Mouse (Mus musculus): ENCODE results near the gene Rabggta. TPM values are rescaled to one million over a fixed set of nuclear protein-coding genes. Genes with fewer than 3 reads are reported as not detected.

Gene Rabggta
- polyA plus RNA-seq, 1 experiment = 9.9 TPM

GRCm38 (mm10) chr14:55720666-55721065, 1.4 kb downstream of the Rabggta start:
- TF ChIP-seq GATA1 (IDR thresholded peaks at IDR 0.05; ENCODE audit: borderline replicate concordance, low read length) (no peak), FLI1 (IDR thresholded peaks at IDR 0.05; ENCODE audit: low read length) (no peak)
- H3K36me3 ChIP-seq (replicated peaks; ENCODE audit: low read length) = peaks cover 50% of the 10 kb centered on the region
- no peaks in the 10 kb centered on the region for H3K9me3 ChIP-seq
- H3K4me1 ChIP-seq = peaks cover 61% of the 10 kb centered on the region
- H3K27me3 ChIP-seq (replicated peaks) = no peaks in the 10 kb centered on the region
- H3K4me3 ChIP-seq (replicated peaks) = no peak overlapping the region

DNA sequence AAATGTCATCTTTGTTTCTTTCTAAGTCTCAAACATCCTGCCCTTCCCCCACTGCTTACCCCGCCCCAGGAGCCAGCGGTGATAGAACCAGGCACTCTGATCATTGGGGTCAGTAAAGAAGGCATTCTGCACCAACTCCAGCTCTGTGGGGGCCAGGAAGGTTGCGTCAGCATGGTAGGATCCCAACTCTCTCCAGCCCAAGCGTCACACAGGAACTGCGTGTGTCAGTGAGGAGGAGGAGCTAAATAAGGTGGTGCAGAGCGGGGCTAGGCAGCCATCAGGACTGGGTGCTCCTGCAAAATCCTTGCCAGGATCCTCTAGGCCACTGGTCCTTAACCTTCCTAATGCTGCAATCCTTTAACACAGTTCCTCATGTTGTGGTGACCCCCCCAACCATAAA, 2.3 kb downstream of the Rabggta start:
- Histone ChIP-seq H3K4me3 (replicated peaks) (no peak overlapping the region), H3K4me1 (peaks cover 64% of the 10 kb centered on the region), H3K27me3 (replicated peaks) (no peaks in the 10 kb centered on the region), H3K36me3 (replicated peaks; ENCODE audit: low read length) (peaks cover 50% of the 10 kb centered on the region), H3K9me3 (no peaks in the 10 kb centered on the region)
- TF ChIP-seq GATA1 (IDR thresholded peaks at IDR 0.05; ENCODE audit: borderline replicate concordance, low read length) (no peak), FLI1 (IDR thresholded peaks at IDR 0.05; ENCODE audit: low read length) (no peak)

DNA sequence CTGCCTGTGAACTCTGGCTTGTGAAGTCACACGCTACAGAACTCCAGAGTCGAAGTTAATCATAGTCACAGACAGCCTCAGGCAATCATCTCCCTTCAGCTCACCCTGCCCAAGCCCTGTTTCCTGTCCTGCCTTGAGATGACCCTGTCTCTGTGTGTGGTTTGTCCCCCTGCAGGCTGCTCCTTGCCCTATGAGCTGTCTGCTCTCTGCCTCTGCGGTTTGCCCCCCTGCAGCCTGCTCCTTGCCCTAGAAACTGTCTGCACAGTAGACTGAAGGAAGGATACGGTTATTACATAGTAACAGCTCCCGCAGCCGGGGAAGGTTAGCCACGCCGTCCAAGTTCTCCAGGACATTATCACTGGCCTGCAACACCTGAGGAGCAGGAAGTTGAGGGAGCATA, 5.2 kb downstream of the Rabggta start:
- peaks cover 61% of the 10 kb centered on the region for H3K4me1 ChIP-seq
- H3K4me3 ChIP-seq (replicated peaks) = no peak overlapping the region
- H3K36me3 ChIP-seq (replicated peaks; ENCODE audit: low read length) = peaks cover 50% of the 10 kb centered on the region
- peaks cover 3% of the 10 kb centered on the region for H3K27me3 ChIP-seq (replicated peaks)
- TF ChIP-seq FLI1 (IDR thresholded peaks at IDR 0.05; ENCODE audit: low read length) = no peak
- TF ChIP-seq GATA1 (IDR thresholded peaks at IDR 0.05; ENCODE audit: borderline replicate concordance, low read length) = no peak
- no peaks in the 10 kb centered on the region for H3K9me3 ChIP-seq

DNA sequence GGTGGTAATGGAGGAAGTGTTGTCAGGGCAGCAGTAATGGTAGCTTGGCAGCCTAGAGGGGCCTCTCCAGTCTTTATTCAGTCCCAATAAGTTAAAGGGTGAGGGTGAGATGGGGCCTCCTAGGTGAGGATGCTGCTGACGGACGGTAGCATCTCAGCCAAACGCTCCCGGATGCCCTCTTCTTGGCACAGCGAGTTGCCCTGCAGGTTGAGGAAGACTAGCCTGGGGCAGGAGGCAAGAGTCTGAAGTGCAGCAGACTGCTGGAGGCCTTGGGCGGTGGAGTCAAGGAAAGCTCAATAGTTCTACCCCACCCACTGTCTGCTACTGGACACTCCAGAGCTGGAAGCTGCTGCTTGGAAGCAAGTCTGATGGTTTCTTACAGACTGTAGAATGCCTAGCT, 5.8 kb downstream of the Rabggta start:
- Histone ChIP-seq H3K36me3 (replicated peaks; ENCODE audit: low read length) (peaks cover 50% of the 10 kb centered on the region), H3K4me3 (replicated peaks) (no peak overlapping the region), H3K4me1 (peaks cover 60% of the 10 kb centered on the region), H3K27me3 (replicated peaks) (peaks cover 7% of the 10 kb centered on the region), H3K9me3 (no peaks in the 10 kb centered on the region)
- TF ChIP-seq FLI1 (IDR thresholded peaks at IDR 0.05; ENCODE audit: low read length) (no peak), GATA1 (IDR thresholded peaks at IDR 0.05; ENCODE audit: borderline replicate concordance, low read length) (no peak)

DNA sequence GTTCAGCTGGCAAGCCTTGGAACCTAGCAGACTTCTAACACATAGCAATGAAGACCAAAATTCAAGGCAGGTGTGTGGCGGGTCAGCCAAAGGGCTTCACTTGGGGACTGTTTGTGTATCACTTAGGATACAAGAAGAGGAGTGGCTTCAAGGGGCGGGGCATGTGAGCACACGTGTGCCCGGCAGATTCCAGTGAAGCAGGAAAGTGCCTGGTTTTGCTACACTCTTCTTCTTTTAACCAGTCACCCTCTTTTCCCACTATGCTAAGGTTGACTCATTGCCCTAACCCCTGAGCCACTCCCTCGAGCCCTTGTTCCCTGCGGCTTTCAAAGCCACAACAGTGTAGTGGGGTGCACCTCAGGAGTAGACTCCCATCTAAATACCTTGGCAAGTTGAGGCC, 7.2 kb downstream of the Rabggta start:
- Histone ChIP-seq H3K4me1 (peaks cover 51% of the 10 kb centered on the region), H3K9me3 (no peaks in the 10 kb centered on the region), H3K36me3 (replicated peaks; ENCODE audit: low read length) (peaks cover 42% of the 10 kb centered on the region), H3K27me3 (replicated peaks) (peaks cover 7% of the 10 kb centered on the region), H3K4me3 (replicated peaks) (no peak overlapping the region)
- TF ChIP-seq GATA1 (IDR thresholded peaks at IDR 0.05; ENCODE audit: borderline replicate concordance, low read length) (no peak), FLI1 (IDR thresholded peaks at IDR 0.05; ENCODE audit: low read length) (no peak)

DNA sequence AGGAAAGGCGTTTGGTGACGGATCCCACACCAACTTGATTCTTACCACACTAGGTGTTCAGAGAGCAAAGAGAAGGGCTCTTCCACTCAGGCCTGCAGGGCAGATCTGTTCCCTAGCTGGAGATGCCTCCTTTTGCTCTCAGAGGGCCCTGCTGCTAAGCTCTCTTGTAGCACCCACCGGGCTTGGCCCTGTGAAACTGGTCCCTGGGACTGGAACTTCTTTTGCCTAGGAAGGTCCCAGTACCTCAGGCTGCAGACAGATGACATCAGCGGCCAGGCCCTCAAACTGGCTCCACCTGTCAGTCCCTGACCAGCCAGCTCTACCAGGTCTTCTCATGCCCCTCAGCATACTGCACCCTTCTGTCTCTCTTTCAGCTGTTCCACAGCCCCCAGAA, 8.3 kb downstream of the Rabggta start, which contains the start of gene Tgm1:
Gene Tgm1 (minus strand): TSS at position 198 of the 394 bp plus-strand sequence.
- H3K9me3 ChIP-seq = no peaks in the 10 kb centered on the region
- peaks cover 34% of the 10 kb centered on the region for H3K36me3 ChIP-seq (replicated peaks; ENCODE audit: low read length)
- TF ChIP-seq GATA1 (IDR thresholded peaks at IDR 0.05; ENCODE audit: borderline replicate concordance, low read length) (no peak), FLI1 (IDR thresholded peaks at IDR 0.05; ENCODE audit: low read length) (no peak)
- H3K4me1 ChIP-seq = peaks cover 51% of the 10 kb centered on the region
- H3K4me3 ChIP-seq (replicated peaks) = peak within 1 kb of the TSS; percentile 89
- H3K27me3 ChIP-seq (replicated peaks) = peaks cover 7% of the 10 kb centered on the region

- H3K27me3 ChIP-seq (replicated peaks) = peaks cover 7% of the 10 kb centered on the region
- peak overlapping the region; percentile 89 for H3K4me3 ChIP-seq (replicated peaks)
- peaks cover 51% of the 10 kb centered on the region for H3K4me1 ChIP-seq
- H3K9me3 ChIP-seq = no peaks in the 10 kb centered on the region
- H3K36me3 ChIP-seq (replicated peaks; ENCODE audit: low read length) = peaks cover 30% of the 10 kb centered on the region
- TF ChIP-seq GATA1 (IDR thresholded peaks at IDR 0.05; ENCODE audit: borderline replicate concordance, low read length) (no peak), FLI1 (IDR thresholded peaks at IDR 0.05; ENCODE audit: low read length) (no peak)
Observed at GRCm38 (mm10) chr14:55713007-55713728, 8.9 kb downstream of the Rabggta start.

- H3K27me3 ChIP-seq (replicated peaks) = peaks cover 7% of the 10 kb centered on the region
- H3K4me3 ChIP-seq (replicated peaks) = no peak overlapping the region
- H3K36me3 ChIP-seq (replicated peaks; ENCODE audit: low read length) = peaks cover 18% of the 10 kb centered on the region
- no peak for TF ChIP-seq FLI1 (IDR thresholded peaks at IDR 0.05; ENCODE audit: low read length)
- no peak for TF ChIP-seq GATA1 (IDR thresholded peaks at IDR 0.05; ENCODE audit: borderline replicate concordance, low read length)
- H3K9me3 ChIP-seq = no peaks in the 10 kb centered on the region
- H3K4me1 ChIP-seq = peaks cover 48% of the 10 kb centered on the region
Observed at GRCm38 (mm10) chr14:55711786-55712185, 10.3 kb downstream of the Rabggta start.

- Histone ChIP-seq H3K36me3 (replicated peaks; ENCODE audit: low read length) (peaks cover 11% of the 10 kb centered on the region), H3K4me3 (replicated peaks) (no peak overlapping the region), H3K9me3 (no peaks in the 10 kb centered on the region), H3K27me3 (replicated peaks) (peaks cover 7% of the 10 kb centered on the region), H3K4me1 (peaks cover 53% of the 10 kb centered on the region)
- TF ChIP-seq GATA1 (IDR thresholded peaks at IDR 0.05; ENCODE audit: borderline replicate concordance, low read length) (no peak), FLI1 (IDR thresholded peaks at IDR 0.05; ENCODE audit: low read length) (no peak)
Observed at GRCm38 (mm10) chr14:55709509-55709908, 12.6 kb downstream of the Rabggta start.

DNA sequence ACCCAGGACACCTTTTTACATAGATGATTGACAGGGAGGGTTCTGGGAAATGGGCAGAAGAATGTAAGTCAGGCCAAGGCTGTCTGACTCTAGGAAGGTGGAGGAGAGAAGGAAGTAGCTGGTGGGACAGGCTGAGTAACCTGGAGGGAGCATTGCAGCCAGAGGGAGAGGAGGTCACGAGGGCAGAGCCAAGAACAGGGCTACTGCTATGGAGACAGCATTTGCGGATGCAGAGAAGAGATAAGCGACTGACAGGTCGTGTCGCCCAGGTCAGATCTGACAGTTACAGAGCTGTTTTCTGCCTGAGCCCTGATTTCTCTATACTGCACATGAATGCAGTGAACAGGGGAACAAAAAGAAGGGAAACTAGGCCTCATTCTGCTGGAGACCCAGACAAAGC, 14.7 kb downstream of the Rabggta start:
- TF ChIP-seq FLI1 (IDR thresholded peaks at IDR 0.05; ENCODE audit: low read length) = no peak
- TF ChIP-seq GATA1 (IDR thresholded peaks at IDR 0.05; ENCODE audit: borderline replicate concordance, low read length) = no peak
- H3K4me1 ChIP-seq = peaks cover 33% of the 10 kb centered on the region
- H3K36me3 ChIP-seq (replicated peaks; ENCODE audit: low read length) = peaks cover 22% of the 10 kb centered on the region

More for the DNA sequence above, 14.7 kb downstream of the Rabggta start:
- Histone ChIP-seq H3K4me3 (replicated peaks) (no peak overlapping the region), H3K9me3 (no peaks in the 10 kb centered on the region), H3K27me3 (replicated peaks) (peaks cover 10% of the 10 kb centered on the region)
